Mouse (Mus musculus): ENCODE measurements around the gene Gabpb2.
"Not testable (repeated sequence)": the region's sequence is repeated elsewhere in the genome, so short reads cannot be mapped to it uniquely, and the experiment has no call there.

The Gabpb2 gene

GRCm38 (mm10) chr3:95232771-95233170 is 15.1 kb upstream of the Gabpb2 start:
- DNase-seq (ENCODE audit: inconsistent age in 2 of 2, low spot score in 1 of 2) = peak; percentile 87 to 91

- peak in 1 of 2 experiments; percentile 75 for DNase-seq (ENCODE audit: inconsistent age in 2 of 2, low spot score in 1 of 2)
These were observed 13.8 kb upstream of the Gabpb2 start, which contains the start of gene Mllt11 for GRCm38 (mm10) chr3:95231298-95232221. Gene Mllt11, minus strand, starts transcription at chr3:95232171.

- peak; percentile 45 to 75 for DNase-seq (ENCODE audit: inconsistent age in 2 of 2, low spot score in 1 of 2)
These were observed 13.0 kb upstream of the Gabpb2 start for GRCm38 (mm10) chr3:95230495-95231297.

DNA sequence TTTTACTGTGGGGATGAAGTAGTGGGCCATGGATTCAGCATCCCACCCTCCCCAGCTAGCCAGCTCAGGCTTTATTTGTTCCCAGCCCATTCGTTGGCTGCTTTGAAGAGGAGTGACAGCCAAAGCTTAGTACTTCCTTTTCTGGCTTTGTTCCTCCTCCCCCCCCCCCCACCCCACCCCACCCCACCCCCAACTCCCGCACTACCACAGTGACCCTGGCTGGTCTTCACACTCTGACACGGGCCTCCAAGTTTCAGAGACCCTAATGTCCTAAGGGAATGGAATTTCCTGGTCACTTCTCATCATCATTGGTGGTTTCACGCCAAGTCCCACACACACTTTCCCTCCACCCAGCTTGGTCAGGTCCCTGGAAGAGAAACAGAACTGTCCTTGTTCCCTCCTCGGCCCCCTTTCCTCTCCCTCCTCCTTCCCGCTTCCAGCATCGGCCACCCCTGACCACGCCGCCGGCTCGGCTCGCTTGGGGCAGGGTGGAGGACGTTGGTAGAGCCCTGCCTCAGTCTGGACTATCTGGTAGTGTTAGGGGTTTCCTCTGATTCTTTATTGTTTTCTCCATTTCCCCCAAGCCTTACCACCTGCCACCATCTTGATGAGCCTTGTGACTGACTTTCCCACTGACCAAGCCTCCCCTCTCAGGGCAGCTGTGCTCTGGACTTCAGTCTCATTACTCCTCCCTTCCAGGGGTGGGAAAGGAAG is 12.2 kb upstream of the Gabpb2 start:
- DNase-seq (ENCODE audit: inconsistent age in 2 of 2, low spot score in 1 of 2) = peak; percentile 69 to 86

- DNase-seq (ENCODE audit: inconsistent age in 2 of 2, low spot score in 1 of 2) = peak; percentile 51 to 84
These were observed 11.4 kb upstream of the Gabpb2 start for GRCm38 (mm10) chr3:95228894-95229780.

DNA sequence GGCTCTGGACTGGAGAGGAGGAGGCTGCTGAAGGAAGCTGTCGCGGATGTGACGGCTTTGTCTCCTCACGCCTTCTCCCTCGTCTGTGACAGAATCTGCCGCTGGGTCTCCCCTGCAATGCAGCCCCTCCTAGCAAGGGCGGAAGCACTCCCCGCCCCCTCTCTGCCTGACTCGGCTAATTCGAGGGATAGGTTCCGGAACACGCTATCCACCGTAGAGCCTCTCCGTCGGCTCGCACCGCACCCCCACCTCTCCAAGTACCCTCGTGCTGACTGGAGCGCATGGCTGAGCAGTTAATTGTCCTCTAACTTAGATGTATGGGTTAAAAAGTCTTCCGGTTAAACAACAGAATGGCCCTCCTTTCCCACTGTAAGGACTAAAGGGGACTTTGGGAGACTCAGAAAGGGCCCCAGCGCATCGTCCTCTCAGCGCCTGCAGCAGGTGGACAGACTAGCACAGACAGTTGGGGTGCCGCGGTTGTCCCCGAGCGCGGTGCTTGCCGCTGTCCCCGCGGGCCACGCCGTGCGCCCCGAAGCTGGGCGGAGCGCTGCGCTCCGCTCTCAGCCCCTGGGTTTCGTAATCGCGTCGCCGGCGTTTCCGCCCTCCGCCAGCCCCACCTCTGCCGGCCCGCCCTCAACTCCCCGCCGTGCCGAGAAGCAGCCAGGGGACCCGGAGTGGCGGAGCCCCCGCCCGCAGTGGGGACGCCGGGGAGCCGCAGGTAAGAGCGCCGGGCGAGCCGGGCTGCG is 10.6 kb upstream of the Gabpb2 start, which contains the start of gene Cdc42se1:
Cdc42se1 (plus strand) TSS at position 585 of the 746 bp plus-strand sequence.
- DNase-seq (ENCODE audit: inconsistent age in 2 of 2, low spot score in 1 of 2) = peak; percentile 93 to 96

DNA sequence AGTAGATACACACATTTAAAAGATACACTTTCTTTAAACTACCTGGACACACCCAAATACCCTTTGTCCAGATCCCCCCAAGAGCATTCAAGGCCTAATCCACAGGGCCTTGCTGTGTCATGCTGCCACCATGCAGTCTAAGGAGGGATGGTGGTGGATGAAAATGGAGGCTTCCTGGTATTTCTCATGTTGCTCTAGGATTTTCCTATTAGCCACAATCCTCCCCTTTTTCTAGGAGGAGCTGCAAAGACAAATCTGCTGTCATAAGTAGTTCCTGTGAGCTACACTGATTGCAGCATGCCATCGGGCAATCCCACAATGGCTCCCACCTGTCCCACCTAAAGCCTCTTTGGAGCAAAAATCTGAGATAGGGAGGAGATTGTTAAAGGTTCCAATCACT is 9.5 kb upstream of the Gabpb2 start:
- peak in 1 of 2 experiments; percentile 38 for DNase-seq (ENCODE audit: inconsistent age in 2 of 2, low spot score in 1 of 2)

DNA sequence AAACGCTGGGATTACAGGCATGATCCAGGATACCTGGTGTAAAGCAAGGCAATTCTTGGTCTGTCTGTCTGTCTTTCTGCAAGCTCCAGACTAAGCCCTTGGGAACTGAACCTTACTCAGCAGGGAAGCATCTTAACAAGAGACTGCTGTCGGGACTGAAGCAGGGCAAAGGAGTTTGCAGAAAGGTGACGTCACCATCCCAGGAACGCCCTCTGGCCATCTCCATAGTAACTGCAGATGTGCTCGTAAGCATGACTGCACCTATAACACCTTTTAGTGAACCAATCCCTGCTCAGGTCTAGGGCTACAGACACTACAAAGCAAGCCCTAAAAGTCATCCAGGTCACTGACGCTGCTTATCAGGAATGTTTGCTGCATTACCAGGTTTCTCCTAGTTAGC is 6.6 kb upstream of the Gabpb2 start:
- DNase-seq (ENCODE audit: inconsistent age in 2 of 2, low spot score in 1 of 2) = peak; percentile 57 to 81

DNA sequence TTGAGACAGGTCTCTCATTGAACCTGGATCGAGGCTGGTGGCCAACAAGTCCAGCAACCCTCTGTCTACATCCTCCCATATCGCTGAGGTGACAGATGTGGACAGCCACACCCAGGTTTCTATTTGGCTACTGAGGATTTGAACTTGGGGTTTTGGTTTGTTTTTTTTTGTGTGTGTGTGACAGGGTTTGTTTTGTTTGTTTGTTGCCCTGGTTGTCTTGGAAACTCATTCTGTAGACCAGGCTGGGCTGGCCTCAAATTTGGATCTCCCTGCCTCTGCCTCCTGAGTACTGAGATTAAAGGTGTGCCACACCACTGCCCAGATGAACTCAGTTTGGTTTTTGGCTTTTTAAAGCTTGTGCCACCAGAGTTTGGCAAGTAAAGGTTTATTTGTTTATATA is 5.3 kb upstream of the Gabpb2 start:
- DNase-seq (ENCODE audit: inconsistent age in 2 of 2, low spot score in 1 of 2) = no peak

GRCm38 (mm10) chr3:95218466-95219137 is 886 bp upstream of the Gabpb2 start:
- DNase-seq (ENCODE audit: inconsistent age in 2 of 2, low spot score in 1 of 2) = peak in 1 of 2 experiments; percentile 55

DNA sequence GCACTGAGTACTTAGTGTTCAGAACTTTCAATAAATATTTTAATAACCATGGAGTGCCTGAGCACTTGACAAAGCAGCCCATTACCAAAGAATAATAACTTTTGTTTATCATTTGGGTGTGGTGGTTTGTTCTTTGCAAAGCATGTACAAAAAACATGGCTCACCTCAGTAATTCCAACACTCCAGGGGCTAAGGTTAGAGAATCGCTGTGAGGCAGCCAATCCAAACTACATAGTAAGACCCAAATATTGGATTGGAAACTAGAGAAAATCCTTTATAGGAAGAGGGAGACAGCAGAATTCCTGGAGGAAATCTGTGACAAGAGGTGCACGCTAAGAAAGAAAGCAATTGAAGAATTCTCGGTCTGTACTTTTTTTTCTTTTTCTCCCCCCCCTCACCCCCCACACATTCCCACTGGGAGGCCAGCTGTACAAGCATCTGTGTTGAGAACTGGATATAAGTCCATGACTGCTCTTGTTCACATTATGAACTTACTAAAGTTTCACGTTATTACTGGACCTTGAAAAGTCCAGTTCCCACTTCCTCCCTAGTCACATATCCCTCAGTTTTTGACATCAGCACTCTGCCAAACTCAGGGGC is 961 bp downstream of the Gabpb2 start:
- no peak for DNase-seq (ENCODE audit: inconsistent age in 2 of 2, low spot score in 1 of 2)

DNA sequence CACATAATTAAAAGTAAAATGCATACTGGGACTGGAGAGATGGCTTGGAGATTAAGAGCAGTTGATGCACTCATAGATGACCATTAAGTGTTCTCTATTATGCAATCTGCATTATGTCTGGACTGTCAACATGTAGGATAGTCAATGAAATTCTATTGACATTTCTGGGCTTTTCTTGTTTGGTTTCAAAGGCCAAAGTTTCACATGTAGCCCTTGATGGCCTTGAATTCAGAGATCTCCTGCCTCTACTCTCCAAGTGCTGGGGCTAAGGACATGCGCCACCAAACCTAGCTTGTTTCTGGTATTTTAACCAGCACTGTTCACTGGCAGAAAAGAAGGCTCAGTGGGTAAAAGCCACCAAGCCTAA is 4.1 kb downstream of the Gabpb2 start:
- no peak for DNase-seq (ENCODE audit: inconsistent age in 2 of 2, low spot score in 1 of 2)

GRCm38 (mm10) chr3:95212889-95213608 is 4.7 kb downstream of the Gabpb2 start:
- not testable (repeated sequence) for DNase-seq (ENCODE audit: inconsistent age in 2 of 2, low spot score in 1 of 2)

DNA sequence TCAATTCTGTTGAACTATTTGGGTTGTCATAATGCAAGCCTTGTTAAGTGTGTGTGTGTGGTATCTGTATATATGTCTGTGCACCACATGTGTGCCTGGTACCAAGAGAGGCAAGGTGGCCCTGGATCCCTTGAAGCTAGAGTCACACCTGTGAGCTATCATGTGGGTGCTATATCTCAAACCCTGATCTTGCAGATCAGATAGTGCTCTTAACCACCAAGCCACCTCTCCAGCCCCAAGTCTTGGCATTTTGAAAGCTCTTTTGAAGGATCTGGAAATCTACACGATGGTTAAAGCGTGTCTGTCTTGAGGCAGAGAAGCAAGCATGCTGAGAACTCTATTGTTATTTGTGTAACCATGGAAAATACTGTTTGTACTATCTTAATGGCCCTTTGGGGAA is 7.1 kb downstream of the Gabpb2 start:
- no peak for DNase-seq (ENCODE audit: inconsistent age in 2 of 2, low spot score in 1 of 2)

GRCm38 (mm10) chr3:95208286-95208685 is 9.4 kb downstream of the Gabpb2 start:
- no peak for DNase-seq (ENCODE audit: inconsistent age in 2 of 2, low spot score in 1 of 2)

DNA sequence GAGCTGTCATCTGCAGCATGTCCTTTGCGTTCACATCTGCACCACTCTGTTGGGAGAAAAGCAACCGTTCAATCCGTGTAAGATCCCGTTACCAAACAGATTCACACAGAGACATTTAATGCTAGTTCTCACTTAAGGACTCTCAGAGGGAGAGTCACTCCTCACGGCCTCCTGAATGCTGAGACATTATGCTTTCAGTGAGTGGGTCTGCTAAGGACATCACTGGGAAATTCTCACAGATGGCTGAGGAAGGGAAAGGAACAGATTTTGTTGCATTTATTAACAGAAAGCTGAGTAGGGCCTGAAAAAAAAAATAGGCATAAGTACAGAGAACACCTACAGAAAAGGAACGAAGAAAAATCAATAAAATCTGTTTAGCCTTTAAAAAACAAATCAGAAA is 13.8 kb downstream of the Gabpb2 start:
- DNase-seq (ENCODE audit: inconsistent age in 2 of 2, low spot score in 1 of 2) = no peak

GRCm38 (mm10) chr3:95200562-95200961 is 17.2 kb downstream of the Gabpb2 start:
- DNase-seq (ENCODE audit: inconsistent age in 2 of 2, low spot score in 1 of 2) = no peak

- DNase-seq (ENCODE audit: inconsistent age in 2 of 2, low spot score in 1 of 2) = no peak
These were observed 17.6 kb downstream of the Gabpb2 start for GRCm38 (mm10) chr3:95200132-95200531.

All from adrenal gland, adult (tissue).